Mouse (Mus musculus) gastrocnemius, postnatal 14 days (tissue): ENCODE data around the gene Fancc. TPM values are rescaled to one million over a fixed set of nuclear protein-coding genes. Genes with fewer than 3 reads are reported as not detected.

ENCODE experiments used
- DNase-seq: peaks from one replicate; pipeline ENCODE4 v3.0.0; 2021; ENCODE audit warnings: mixed read lengths
- intact Hi-C: fragments of 180-260 bp; cut with DNase I; formaldehyde crosslinking; loops from one replicate; pipeline ENCODE4 v1.15.1; 2025; ENCODE audit warnings: low total_unique reads
- total RNA-seq, 2 experiments: library from RNA; stranded (reverse); gene quantifications; 2 replicates each; pipeline ENCODE4 v1.2.3; 2021

Fancc gene
- total RNA-seq, 2 experiments from 2014 or later = 3.3 to 3.7 TPM

DNA sequence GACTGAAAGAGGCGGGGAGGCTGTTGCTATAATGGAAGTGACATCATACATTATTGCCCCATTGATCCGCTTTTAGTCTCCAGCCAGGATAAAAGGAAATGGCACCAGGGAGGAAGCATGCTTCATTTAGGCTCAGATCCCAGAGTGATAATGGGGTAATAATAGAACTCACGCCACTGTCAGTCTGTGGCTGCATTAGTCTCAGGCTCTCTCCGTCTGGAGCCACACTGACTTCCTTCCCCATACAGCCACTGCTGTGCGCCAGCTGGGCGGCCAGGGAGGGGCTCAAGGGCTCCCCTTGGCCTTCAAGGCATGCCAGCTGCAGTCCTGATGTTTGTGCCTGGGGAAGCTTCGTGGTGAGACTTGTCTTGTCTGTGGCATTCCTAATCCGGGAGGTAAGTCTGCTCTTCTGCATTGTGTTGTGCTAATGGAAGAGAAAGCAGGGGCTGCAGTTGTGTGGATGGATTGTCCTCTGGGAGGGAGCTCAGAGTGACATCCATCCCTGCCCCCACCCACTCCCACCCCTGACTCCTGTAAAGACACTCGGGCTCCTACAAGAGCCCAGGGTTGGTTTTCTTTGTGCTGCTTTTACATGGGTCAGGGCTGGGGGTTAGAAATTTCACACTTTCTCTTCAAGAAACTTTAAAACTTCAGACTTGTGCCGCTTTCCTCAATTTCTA lies 218.1 kb downstream of the Fancc start:
- intact Hi-C loops = no loop called here

DNA sequence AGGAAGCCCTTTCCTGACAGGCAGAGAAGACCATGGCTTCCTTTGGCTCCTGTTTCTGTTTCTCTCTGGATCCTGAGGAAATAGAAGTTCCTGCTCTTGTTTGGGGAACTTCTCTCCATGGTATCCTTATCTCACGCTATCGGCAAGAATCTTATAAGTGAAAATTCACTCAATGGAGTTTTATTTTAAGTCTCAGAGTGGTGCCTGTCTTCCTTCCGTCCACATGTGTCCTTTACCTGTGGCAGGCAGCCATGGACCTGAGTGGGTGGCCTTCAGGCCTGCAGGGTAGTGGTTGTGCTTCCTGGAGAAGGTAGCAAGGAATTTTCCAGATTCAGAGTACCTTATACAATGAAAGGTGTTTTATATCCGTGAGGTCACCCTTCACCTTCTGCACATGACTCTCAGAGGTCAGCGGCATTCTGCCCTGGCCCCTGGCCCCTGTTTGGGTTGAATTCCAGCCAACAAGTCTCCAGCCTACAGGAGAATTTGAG lies 218.9 kb downstream of the Fancc start:
- intact Hi-C loops = no loop called here
- no peak for DNase-seq

More for the DNA sequence above, 218.1 kb downstream of the Fancc start:
- peak; percentile 63 for DNase-seq

DNA sequence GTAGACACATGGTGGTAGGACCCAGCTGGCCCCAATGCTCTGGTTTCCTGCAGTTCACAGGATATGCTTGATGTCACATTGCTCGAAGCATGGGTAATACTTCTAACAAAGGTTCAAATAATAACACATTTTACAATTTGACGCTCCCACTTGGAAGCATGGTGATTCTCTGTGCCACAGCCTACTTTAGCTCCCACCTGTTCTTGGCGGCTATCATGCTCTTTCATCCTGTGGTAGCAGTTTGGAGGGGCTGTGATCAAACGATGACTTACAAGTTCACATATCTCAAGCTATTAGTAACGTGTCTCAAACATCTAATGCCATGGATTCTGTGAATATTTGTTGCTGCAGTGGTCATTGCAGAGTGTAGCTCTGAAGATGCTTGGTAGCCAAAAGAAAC lies 219.8 kb downstream of the Fancc start:
- DNase-seq = no peak
- intact Hi-C loops = no loop called here

DNA sequence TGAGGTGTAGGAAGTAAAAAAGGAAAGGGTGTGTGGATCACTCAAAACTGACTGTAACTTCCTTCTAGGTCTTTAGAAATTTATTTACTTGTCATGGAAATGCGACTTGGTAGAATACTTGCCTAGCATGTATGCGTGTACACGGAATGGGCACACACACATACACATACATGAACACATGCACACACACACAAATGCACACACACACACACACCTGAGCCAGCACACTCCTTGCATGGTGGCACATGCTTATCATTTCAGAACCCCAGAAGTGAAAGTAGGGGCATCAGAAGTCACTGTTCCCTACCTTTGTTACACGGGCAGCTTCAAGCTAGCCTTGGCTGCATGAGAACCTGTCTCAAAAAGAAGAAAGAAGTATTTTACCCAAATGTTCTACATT lies 220.7 kb downstream of the Fancc start:
- intact Hi-C loops = no loop called here

DNA sequence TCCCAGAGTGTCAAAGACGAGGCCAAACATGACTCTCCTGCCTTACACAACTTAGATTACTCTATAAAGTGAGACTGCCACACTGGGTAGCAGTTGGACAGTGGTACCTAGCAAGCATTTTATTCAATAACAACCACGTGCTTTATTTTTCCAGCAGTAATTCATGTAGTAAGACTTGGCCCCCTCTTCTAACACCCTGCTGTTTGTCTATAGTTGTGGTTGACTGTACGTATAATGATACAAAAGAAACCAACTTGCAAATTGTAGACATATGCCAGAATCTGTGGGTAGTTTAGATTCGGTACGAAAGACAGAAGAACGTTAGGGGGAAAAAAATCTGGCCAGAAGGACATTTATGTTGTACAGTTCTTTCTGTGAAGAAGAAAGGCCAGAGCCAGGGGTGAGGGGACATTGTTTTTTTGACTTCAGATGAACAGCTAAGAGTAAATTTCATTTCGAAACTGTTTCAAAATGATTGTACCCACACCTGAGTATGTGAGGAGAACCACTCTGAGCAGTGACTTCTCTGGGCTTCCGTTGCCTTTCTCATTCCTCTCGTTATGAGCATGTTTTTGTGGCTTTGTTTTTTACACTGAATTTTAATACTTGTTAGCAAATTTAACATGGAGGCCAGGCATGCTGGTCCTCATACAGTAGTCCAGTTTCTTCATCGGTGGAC lies 222.5 kb downstream of the Fancc start:
- DNase-seq = no peak
- intact Hi-C loops = no loop called here

More for the DNA sequence above, 220.7 kb downstream of the Fancc start:
- DNase-seq = no peak

DNA sequence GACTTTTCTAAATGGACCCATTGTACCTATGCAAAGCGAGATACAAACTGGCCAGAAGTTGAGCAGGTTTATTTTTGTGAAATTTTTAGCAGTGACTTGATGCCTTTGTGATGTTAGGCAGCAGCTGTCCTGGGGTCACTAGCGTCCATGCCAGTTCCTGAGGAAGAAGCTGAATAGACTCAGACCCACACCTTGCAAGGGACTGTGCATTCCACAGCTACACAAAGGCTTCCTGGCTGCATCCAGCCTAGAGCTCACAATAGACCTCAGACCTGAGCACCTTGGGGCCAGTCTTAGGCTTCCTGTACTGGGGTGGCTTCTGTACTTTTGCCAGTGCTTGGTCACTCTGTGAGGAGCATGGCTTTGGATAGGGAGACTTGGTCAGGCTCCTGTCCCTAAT lies 223.2 kb downstream of the Fancc start:
- DNase-seq = no peak

DNA sequence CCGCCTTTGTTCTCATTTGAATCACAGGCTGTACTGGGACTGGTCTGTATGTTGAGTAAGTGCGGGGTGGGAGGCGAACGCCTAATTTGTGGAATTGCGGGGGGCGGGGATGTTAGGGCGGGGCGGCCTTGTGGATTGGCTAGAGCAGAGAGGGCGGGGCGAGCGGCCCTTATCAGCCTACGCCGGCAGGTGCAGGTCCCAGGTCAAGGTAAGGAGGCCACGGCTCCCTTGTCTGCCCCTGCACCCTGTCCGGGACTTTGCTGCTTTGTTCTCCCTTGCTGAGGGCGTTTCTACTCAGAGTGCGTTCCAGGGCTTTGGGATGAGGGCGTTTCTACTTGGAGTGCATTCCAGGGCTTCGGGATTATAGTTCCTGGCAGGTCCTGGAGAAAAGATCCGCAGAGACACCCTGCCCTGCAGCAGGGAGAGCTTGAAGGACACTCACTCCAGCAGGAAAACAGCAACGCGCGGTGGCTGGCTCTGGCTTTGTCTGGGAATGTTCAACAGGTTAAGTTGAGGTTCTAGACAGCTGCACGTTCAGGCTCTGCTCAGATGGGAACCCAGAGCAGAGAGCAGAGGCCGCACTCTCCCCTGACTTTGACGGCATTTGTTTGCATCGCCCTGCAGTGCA lies 224.4 kb downstream of the Fancc start:
- intact Hi-C loops = no loop called here
- peak; percentile 66 for DNase-seq

More for the DNA sequence above, 223.2 kb downstream of the Fancc start:
- intact Hi-C loops = no loop called here

DNA sequence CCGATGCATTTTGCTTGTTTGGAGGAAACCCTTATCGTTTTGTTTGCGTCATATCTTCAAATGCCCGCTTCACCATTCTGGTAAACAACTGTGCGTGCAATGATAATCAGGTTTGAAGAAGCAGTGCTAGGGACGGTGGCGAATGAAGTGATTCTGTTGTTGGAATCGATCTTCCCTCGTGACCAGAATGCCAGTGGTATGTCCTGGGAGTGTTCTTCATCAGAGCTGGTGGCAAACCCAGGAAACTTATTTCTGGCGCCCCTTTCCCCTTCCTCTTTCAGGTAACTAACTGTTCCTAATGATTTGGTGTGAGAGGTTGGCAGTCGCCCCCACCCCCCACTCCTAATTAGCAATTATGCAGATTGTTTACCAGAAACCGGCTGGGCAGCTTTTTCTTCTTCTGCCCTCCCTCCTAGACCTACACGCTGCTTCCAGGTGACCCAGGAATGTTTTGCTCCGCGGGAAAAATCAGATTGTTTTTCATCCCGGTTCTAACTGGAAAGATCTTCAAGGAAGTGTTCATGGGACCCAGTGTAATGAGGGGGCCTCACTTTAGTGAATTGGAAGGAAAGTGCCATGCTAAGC lies 225.0 kb downstream of the Fancc start:
- intact Hi-C loops = no loop called here
- no peak for DNase-seq

DNA sequence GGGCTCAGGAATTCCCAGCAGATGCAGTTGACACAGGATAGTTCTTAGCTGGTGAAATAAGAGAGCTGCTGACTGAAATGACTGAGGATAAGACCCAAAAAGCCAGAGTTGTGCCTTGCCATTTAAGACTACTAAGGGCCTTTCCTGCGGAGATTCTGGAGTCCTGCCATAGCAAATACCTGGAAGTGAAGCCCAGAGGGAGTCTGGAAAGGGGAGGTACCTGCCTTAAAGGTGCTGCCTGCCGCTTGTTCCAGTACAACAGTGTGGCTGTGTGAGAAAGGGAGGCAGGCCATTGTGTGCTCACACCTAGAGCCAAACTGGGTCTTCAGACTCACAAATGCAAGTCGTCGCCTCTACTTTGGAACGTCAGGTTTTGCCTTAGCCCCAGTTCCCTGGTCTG lies 226.9 kb downstream of the Fancc start:
- intact Hi-C loops = no loop called here
- DNase-seq = no peak

DNA sequence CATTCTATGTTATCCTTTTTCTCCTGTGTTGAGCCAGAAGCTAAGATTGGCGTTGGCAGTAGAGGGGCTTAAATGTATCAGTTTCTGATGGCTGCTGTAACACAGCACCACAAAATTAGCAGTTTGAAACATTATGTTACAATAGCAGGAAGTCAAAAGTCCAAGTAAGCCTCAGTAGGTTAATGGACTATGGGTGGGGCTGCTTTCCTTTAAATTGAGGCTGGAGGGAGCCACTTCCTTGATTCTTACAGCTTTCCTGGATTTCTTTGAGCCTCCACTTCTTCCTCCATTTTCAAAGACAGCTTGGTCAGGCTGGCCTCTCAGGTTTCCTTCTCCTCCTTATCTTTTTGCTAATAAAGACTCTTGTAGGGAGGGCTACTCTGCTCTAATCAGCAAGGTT lies 228.3 kb downstream of the Fancc start:
- DNase-seq = no peak
- intact Hi-C loops = no loop called here

DNA sequence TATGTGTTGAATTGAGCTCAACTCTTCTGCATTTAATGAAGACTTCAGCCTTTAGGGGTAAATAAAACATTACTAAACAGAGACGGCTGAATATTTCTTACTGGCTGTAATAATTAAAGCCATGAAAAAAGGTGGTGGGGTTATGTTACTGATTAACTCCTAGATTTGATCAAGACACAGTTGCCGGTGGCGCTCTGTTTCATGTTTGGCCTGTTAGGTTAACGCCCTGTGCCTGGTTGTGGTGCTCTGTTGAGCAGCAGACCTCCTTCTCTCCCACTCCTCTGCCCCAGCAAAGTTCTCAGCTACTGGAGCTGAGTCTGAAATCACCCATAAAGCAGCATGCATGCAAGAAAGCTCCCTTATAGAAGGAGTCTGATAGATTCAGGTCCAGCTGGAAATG lies 228.7 kb downstream of the Fancc start:
- no peak for DNase-seq
- intact Hi-C loops = no loop called here

DNA sequence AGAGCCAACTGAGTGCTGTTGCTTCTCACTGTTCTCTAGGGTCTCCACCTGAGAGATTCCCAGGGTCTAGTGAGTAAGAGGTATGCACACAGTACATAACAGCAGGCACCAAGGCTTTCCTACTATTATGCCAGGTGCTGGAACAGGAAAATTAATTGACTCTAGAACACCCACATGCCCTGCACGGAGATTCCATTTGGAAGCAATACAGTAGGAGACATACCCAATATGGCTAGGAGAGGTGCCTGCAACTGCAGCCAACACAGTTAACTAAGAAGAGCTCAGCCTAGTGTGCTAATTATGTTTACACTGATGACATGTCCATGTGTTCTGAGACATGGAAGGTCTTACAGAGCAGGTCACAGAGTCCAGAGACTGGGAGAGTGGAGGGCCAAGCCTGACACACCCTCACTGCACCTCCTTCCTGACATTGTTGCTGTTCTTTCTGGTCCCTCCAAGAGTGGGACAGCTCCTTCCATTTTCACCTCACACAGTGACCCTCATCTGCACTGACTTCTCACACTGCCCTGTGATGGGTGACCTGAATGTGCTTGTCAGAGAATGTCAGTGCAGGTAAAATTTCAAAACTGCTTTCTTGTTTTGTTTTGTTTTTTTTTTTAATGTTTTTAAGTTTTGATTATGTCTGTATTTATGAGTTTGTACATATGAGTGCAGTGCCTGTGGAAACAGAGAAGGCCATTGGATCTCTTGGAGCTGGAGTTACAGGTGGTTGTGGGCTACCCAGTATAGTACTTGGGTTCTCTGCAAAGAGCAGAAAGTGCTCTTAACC lies 234.7 kb downstream of the Fancc start:
- intact Hi-C loops = no loop called here
- DNase-seq = no peak

DNA sequence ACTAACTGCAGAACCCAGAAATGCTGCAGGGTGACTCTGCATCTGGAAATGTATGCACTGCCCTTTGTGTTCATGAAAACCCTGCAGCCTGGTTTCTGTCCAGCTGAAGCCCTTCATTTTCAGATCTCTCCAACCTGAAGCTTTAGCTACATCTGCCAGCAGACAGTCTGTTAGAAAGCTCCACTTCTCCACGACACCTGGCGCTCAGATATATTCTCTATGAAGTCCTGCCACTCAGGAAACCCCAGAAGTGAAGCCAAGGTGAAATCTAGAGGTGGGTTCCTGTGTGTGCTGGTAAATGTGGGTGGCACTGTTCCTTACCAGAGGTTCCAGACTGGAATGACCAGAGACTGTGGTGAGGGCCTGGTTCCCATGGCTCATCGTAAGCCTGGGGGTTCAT lies 235.4 kb downstream of the Fancc start:
- intact Hi-C loops = no loop called here
- DNase-seq = no peak

DNA sequence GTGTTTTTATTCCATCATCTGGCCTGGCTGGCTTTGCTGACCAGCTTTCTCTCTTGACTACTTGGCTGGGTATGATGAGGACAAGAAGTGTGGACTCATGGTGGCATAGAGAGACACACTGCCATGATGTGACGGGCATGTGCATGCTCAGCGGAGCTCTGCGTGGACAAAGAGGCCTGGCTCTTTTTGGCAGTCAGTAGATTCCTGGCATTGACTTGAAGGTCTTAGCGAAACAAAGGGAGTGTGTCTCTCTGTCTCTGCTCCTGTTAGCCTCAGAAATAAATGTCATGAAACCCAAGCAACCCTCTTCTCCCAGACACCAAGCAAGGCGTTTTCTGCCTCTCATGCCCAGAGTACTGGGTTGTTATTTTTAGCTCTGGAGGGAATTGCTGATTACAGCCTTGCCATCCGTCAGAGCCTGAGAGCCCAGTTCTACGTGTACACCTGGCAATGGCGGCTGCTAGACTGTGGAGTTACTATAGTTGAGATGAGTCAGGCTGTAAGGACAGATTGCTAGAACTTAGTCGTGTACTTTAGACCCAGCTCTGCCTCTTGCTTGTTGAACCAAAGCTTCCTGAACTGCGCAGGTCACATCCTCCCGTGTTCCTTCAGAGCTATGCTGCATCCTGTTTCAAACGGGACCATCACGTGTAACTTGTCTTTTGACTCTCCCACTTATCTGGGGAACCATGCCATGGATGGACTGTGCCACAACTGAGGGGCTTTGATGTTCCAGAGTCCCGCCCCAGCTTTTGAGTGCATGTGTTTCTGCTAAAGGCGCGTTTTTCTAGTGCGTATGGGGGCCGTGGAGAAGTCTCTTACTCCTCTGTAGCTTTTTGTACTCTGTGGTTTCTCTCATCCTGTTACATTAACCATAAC lies 236.1 kb downstream of the Fancc start:
- DNase-seq = no peak
- intact Hi-C loops = no loop called here

DNA sequence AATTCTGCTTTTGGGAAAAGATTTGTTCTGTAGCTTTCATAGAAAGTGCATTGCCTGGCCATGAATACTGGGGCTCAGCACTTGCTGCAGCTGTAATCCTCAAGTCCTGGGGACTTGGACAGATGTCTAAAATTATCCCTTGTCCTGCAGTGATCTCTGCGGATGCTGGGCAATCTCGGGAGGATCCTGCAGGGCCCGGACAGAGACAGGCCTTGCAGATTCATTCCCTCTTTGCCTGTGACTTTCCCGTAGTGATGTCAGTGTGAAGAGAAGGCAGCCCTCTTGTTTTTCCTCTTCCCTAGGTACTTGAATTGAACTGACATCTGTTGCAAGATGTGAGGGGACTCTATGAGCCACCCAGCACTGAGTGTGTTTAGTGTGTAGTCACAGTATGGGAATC lies 236.9 kb downstream of the Fancc start:
- intact Hi-C loops = no loop called here

DNA sequence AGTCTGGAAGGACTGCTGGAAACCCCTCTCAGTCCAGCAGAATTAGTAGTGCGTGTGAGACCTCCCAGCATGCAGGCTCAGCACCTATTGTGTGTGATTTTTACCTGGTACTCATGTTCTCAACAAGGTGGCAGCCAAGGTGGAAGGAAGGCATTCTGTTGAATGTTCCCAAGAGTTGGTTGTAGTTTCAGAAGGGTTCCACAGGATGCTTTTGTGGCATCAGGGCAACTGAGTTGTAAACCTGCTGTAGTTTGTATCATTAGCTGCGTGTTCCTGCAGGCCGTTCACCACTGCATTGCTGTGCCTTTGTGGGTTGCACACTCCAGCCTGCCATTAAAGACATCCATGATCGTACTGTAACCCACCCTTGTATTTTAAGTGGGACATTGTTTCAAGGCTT lies 238.4 kb downstream of the Fancc start:
- no peak for DNase-seq
- intact Hi-C loops = no loop called here

More for the DNA sequence above, 236.9 kb downstream of the Fancc start:
- no peak for DNase-seq

DNA sequence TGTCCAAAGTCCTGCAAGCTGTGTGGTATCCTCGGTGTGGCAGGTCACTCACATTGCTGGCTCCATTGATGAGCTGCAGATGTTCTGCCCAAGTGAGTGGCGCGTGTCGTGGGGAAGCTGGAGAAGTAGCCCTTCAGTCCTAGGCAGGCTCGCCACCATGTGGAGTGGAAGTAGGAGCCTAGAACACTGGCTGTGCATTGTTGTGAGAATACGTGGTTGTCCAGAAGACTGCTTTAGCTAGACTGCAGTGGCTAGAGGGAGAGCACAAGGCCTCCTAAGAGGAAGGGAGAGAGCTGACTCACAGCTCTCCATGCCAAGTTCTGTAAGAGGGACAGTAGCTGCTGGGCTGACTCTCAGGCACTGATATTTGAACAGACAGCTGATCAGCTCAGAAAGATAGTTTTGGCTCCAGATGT lies 238.9 kb downstream of the Fancc start:
- intact Hi-C loops = no loop called here
- DNase-seq = no peak

DNA sequence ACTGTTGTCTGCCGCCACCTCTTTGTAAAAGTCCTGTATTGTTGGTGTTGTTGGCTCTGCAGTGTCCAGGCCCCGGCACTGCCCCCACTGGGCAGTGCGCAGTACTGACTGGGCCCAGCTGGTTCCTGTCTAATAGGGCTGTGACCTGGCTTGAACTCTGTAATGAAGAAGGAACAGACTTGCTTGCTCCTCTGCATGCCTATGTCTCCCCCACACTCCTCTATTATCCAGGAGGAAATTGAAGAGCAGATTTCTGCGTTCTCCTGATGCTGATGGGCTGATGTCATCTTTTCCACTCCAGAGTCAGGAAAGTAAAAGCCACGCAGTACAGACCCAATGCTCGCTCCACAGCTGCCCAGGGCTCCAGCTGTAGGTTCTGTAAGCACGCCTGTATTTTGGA lies 240.3 kb downstream of the Fancc start:
- intact Hi-C loops = no loop called here
- peak; percentile 68 for DNase-seq

DNA sequence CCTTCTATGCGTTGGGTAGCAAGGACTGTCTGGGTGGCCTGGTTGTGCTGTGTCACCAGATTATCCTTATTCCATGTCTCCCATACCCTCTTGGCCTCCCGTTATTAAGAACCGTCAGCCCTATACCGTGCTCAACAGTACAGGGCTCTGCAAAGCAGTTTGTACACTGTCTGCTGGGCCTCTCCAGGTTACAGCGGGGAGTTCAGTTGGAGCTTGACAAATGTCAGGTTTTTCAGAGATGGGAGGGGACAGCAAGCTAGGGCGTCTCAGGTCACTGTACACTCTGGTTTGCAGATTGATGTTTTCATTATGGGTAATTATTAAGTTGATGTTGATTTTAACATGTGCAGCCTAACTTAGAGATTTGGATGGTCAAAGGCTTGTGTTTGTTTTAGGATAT lies 240.9 kb downstream of the Fancc start:
- DNase-seq = no peak
- intact Hi-C loops = no loop called here
